Mouse (Mus musculus): ENCODE measurements around the gene Stmn1. TPM values are rescaled to one million over a fixed set of nuclear protein-coding genes. Genes with fewer than 3 reads are reported as not detected.
"Not testable (repeated sequence)": the region's sequence is repeated elsewhere in the genome, so short reads cannot be mapped to it uniquely, and the experiment has no call there.

The Stmn1 gene
- polyA plus RNA-seq, 1 experiment from 2014 or later = 4,454 TPM

- DNase-seq (ENCODE audit: low spot score, missing footprints); H3K27me3 ChIP-seq (ENCODE audit: control insufficient read depth, insufficient read depth, low read length); H3K9ac ChIP-seq (ENCODE audit: low read length); H3K9me3 ChIP-seq (ENCODE audit: control insufficient read depth, low read length); H3K36me3 ChIP-seq (ENCODE audit: control insufficient read depth, insufficient read depth, low read length); H3K4me2 ChIP-seq; ATAC-seq (ENCODE audit: low FRiP score); H3K4me3 ChIP-seq (ENCODE audit: low read depth, low read length); H3K27ac ChIP-seq (ENCODE audit: low read depth, low read length): not testable (repeated sequence)
- 86% methylated on average over 6 of the region's 6 CpGs for WGBS
- peaks cover 13% of the 10 kb centered on the region for H3K4me1 ChIP-seq (ENCODE audit: control insufficient read depth, insufficient read depth, low read length)
Measured at GRCm38 (mm10) chr4:134498983-134499382, 30.9 kb downstream of the Stmn1 start.

- H3K4me1 ChIP-seq (ENCODE audit: control insufficient read depth, insufficient read depth, low read length) = peaks cover 9% of the 10 kb centered on the region
- H3K27me3 ChIP-seq (ENCODE audit: control insufficient read depth, insufficient read depth, low read length) = peaks cover 2% of the 10 kb centered on the region; the same call in 1 of the 2 replicates
- ATAC-seq (ENCODE audit: low FRiP score) = no peak
- DNase-seq (ENCODE audit: low spot score, missing footprints) = no peak
- H3K4me3 ChIP-seq (ENCODE audit: low read depth, low read length) = no peak overlapping the region
- no peaks in the 10 kb centered on the region for H3K36me3 ChIP-seq (ENCODE audit: control insufficient read depth, insufficient read depth, low read length)
- H3K27ac ChIP-seq (ENCODE audit: low read depth, low read length) = no peak overlapping the region
- H3K9ac ChIP-seq (ENCODE audit: low read length) = no peak overlapping the region
- no peak overlapping the region for H3K4me2 ChIP-seq
- H3K9me3 ChIP-seq (ENCODE audit: control insufficient read depth, low read length) = no peaks in the 10 kb centered on the region
- WGBS = 93% methylated on average over 6 of the region's 6 CpGs
Measured at GRCm38 (mm10) chr4:134501095-134501494, 33.0 kb downstream of the Stmn1 start.

GRCm38 (mm10) chr4:134503686-134504357, 35.7 kb downstream of the Stmn1 start:
- WGBS = 79% methylated on average over 4 of the region's 4 CpGs
- no peak overlapping the region for H3K27ac ChIP-seq (ENCODE audit: low read depth, low read length)
- H3K9ac ChIP-seq (ENCODE audit: low read length) = no peak overlapping the region
- H3K4me3 ChIP-seq (ENCODE audit: low read depth, low read length) = no peak overlapping the region
- no peaks in the 10 kb centered on the region for H3K9me3 ChIP-seq (ENCODE audit: control insufficient read depth, low read length)
- no peaks in the 10 kb centered on the region for H3K27me3 ChIP-seq (ENCODE audit: control insufficient read depth, insufficient read depth, low read length)
- H3K4me1 ChIP-seq (ENCODE audit: control insufficient read depth, insufficient read depth, low read length) = no peaks in the 10 kb centered on the region
- no peaks in the 10 kb centered on the region for H3K36me3 ChIP-seq (ENCODE audit: control insufficient read depth, insufficient read depth, low read length)
- no peak for DNase-seq (ENCODE audit: low spot score, missing footprints)
- no peak for ATAC-seq (ENCODE audit: low FRiP score)
- H3K4me2 ChIP-seq = no peak overlapping the region

GRCm38 (mm10) chr4:134505303-134505789, 37.2 kb downstream of the Stmn1 start:
- WGBS = 91% methylated on average over 4 of the region's 4 CpGs

GRCm38 (mm10) chr4:134505966-134506594, 38.0 kb downstream of the Stmn1 start:
- H3K4me1 ChIP-seq (ENCODE audit: control insufficient read depth, insufficient read depth, low read length) = peaks cover under 1% of the 10 kb centered on the region
- no peaks in the 10 kb centered on the region for H3K9me3 ChIP-seq (ENCODE audit: control insufficient read depth, low read length)
- no peak overlapping the region for H3K27ac ChIP-seq (ENCODE audit: low read depth, low read length)
- H3K4me2 ChIP-seq = no peak overlapping the region
- H3K9ac ChIP-seq (ENCODE audit: low read length) = no peak overlapping the region
- no peak overlapping the region for H3K4me3 ChIP-seq (ENCODE audit: low read depth, low read length)
- H3K36me3 ChIP-seq (ENCODE audit: control insufficient read depth, insufficient read depth, low read length) = no peaks in the 10 kb centered on the region
- WGBS = 81% methylated on average over 3 of the region's 4 CpGs
- ATAC-seq (ENCODE audit: low FRiP score) = no peak
- DNase-seq (ENCODE audit: low spot score, missing footprints) = peak; percentile 66
- no peaks in the 10 kb centered on the region for H3K27me3 ChIP-seq (ENCODE audit: control insufficient read depth, insufficient read depth, low read length)

More at GRCm38 (mm10) chr4:134505303-134505789, 37.2 kb downstream of the Stmn1 start:
- DNase-seq (ENCODE audit: low spot score, missing footprints) (no peak), ATAC-seq (ENCODE audit: low FRiP score) (no peak)
- Histone ChIP-seq H3K9me3 (ENCODE audit: control insufficient read depth, low read length) (no peaks in the 10 kb centered on the region), H3K9ac (ENCODE audit: low read length) (no peak overlapping the region), H3K36me3 (ENCODE audit: control insufficient read depth, insufficient read depth, low read length) (no peaks in the 10 kb centered on the region), H3K27ac (ENCODE audit: low read depth, low read length) (no peak overlapping the region), H3K27me3 (ENCODE audit: control insufficient read depth, insufficient read depth, low read length) (no peaks in the 10 kb centered on the region), H3K4me2 (no peak overlapping the region), H3K4me3 (ENCODE audit: low read depth, low read length) (no peak overlapping the region), H3K4me1 (ENCODE audit: control insufficient read depth, insufficient read depth, low read length) (no peaks in the 10 kb centered on the region)

GRCm38 (mm10) chr4:134506713-134507112, 38.6 kb downstream of the Stmn1 start:
- ATAC-seq (ENCODE audit: low FRiP score) (no peak), DNase-seq (ENCODE audit: low spot score, missing footprints) (peak; percentile 61)
- Histone ChIP-seq H3K9me3 (ENCODE audit: control insufficient read depth, low read length) (no peaks in the 10 kb centered on the region), H3K36me3 (ENCODE audit: control insufficient read depth, insufficient read depth, low read length) (no peaks in the 10 kb centered on the region), H3K4me3 (ENCODE audit: low read depth, low read length) (no peak overlapping the region), H3K27me3 (ENCODE audit: control insufficient read depth, insufficient read depth, low read length) (no peaks in the 10 kb centered on the region), H3K27ac (ENCODE audit: low read depth, low read length) (no peak overlapping the region), H3K9ac (ENCODE audit: low read length) (no peak overlapping the region), H3K4me1 (ENCODE audit: control insufficient read depth, insufficient read depth, low read length) (peaks cover 7% of the 10 kb centered on the region), H3K4me2 (no peak overlapping the region)
- WGBS = 89% methylated on average over 19 of the region's 19 CpGs

GRCm38 (mm10) chr4:134510396-134510795, 42.3 kb downstream of the Stmn1 start:
- H3K4me1 ChIP-seq (ENCODE audit: control insufficient read depth, insufficient read depth, low read length) = peaks cover 15% of the 10 kb centered on the region
- H3K27ac ChIP-seq (ENCODE audit: low read depth, low read length) = no peak overlapping the region
- H3K9ac ChIP-seq (ENCODE audit: low read length) = no peak overlapping the region
- no peak overlapping the region for H3K4me3 ChIP-seq (ENCODE audit: low read depth, low read length)
- no peaks in the 10 kb centered on the region for H3K9me3 ChIP-seq (ENCODE audit: control insufficient read depth, low read length)
- H3K4me2 ChIP-seq = no peak overlapping the region
- ATAC-seq (ENCODE audit: low FRiP score) (peak; percentile 54), DNase-seq (ENCODE audit: low spot score, missing footprints) (no peak)
- 83% methylated on average over 4 of the region's 4 CpGs for WGBS
- H3K27me3 ChIP-seq (ENCODE audit: control insufficient read depth, insufficient read depth, low read length) = no peaks in the 10 kb centered on the region
- no peaks in the 10 kb centered on the region for H3K36me3 ChIP-seq (ENCODE audit: control insufficient read depth, insufficient read depth, low read length)

- Histone ChIP-seq H3K9ac (ENCODE audit: low read length) (peak within 1 kb of the TSS; percentile 67), H3K36me3 (ENCODE audit: control insufficient read depth, insufficient read depth, low read length) (no peaks in the 10 kb centered on the region), H3K27me3 (ENCODE audit: control insufficient read depth, insufficient read depth, low read length) (no peaks in the 10 kb centered on the region), H3K9me3 (ENCODE audit: control insufficient read depth, low read length) (no peaks in the 10 kb centered on the region), H3K4me2 (peak within 1 kb of the TSS; percentile 76), H3K27ac (ENCODE audit: low read depth, low read length) (no peak within 1 kb of the TSS), H3K4me3 (ENCODE audit: low read depth, low read length) (peak within 1 kb of the TSS; percentile 62), H3K4me1 (ENCODE audit: control insufficient read depth, insufficient read depth, low read length) (peaks cover 15% of the 10 kb centered on the region)
- peak; percentile 98 for ATAC-seq (ENCODE audit: low FRiP score)
- WGBS = under 1% methylated on average over 42 of the region's 42 CpGs
- DNase-seq (ENCODE audit: low spot score, missing footprints) = peak; percentile 99
Measured at GRCm38 (mm10) chr4:134510845-134511411, 42.8 kb downstream of the Stmn1 start, which contains the start of gene Aunip. Aunip (plus strand) TSS chr4:134510999.

GRCm38 (mm10) chr4:134511730-134512129, 43.6 kb downstream of the Stmn1 start:
- ATAC-seq (ENCODE audit: low FRiP score) (no peak), DNase-seq (ENCODE audit: low spot score, missing footprints) (peak; percentile 83)
- Histone ChIP-seq H3K36me3 (ENCODE audit: control insufficient read depth, insufficient read depth, low read length) (no peaks in the 10 kb centered on the region), H3K4me3 (ENCODE audit: low read depth, low read length) (peak overlapping the region; percentile 62), H3K9me3 (ENCODE audit: control insufficient read depth, low read length) (no peaks in the 10 kb centered on the region), H3K4me1 (ENCODE audit: control insufficient read depth, insufficient read depth, low read length) (peaks cover 15% of the 10 kb centered on the region), H3K9ac (ENCODE audit: low read length) (peak overlapping the region; percentile 67; the same call in 1 of the 2 replicates), H3K27me3 (ENCODE audit: control insufficient read depth, insufficient read depth, low read length) (no peaks in the 10 kb centered on the region), H3K27ac (ENCODE audit: low read depth, low read length) (no peak overlapping the region), H3K4me2 (peak overlapping the region; percentile 76)
- 77% methylated on average over 6 of the region's 6 CpGs for WGBS

All from midbrain, embryonic 11.5 days (tissue).